Mouse (Mus musculus) liver, embryonic 16.5 days (tissue): ENCODE data around the gene Olfr884. TPM values are rescaled to one million over a fixed set of nuclear protein-coding genes. Genes with fewer than 3 reads are reported as not detected.

Source experiments
- ATAC-seq: fragments of 200-750 bp; cut with Nextera tagmentation; 2 replicates; pipeline ENCODE4 v1.8.0; 2017; ENCODE audit warnings: low read depth, mild to moderate bottlenecking, moderate number of reproducible peaks, moderate library complexity
- H3K27ac ChIP-seq: fragments of 300-500 bp; sonication (generic); 2 replicates; pipeline ENCODE4 v1.5.1; 2014; ENCODE audit warnings: mild to moderate bottlenecking, low read length
- H3K27me3 ChIP-seq: fragments of 300-500 bp; sonication (generic); 2 replicates; pipeline ENCODE4 v1.6.1; 2014; ENCODE audit warnings: low read depth, low read length, mixed read lengths; ENCODE audit not compliant: control insufficient read depth, insufficient read depth
- H3K36me3 ChIP-seq: fragments of 300-500 bp; sonication (generic); 2 replicates; pipeline ENCODE4 v1.6.1; 2014; ENCODE audit warnings: mild to moderate bottlenecking; ENCODE audit not compliant: control insufficient read depth, insufficient read depth
- H3K4me1 ChIP-seq: fragments of 300-500 bp; sonication (generic); 2 replicates; pipeline ENCODE4 v1.6.1; 2014; ENCODE audit warnings: low read depth, low read length, mixed read lengths; ENCODE audit not compliant: control insufficient read depth
- H3K4me2 ChIP-seq: fragments of 300-500 bp; sonication (generic); 2 replicates; pipeline ENCODE4 v1.6.1; 2014; ENCODE audit warnings: low read depth, low read length, mixed read lengths
- H3K4me3 ChIP-seq: fragments of 300-500 bp; sonication (generic); 2 replicates; pipeline ENCODE4 v1.5.1; 2014; ENCODE audit warnings: low read depth, mild to moderate bottlenecking, low read length
- H3K9ac ChIP-seq: fragments of 300-500 bp; sonication (generic); 2 replicates; pipeline ENCODE4 v1.6.1; 2014; ENCODE audit warnings: low read depth, low read length
- H3K9me3 ChIP-seq: fragments of 300-500 bp; sonication (generic); replicated peaks from 2 replicates; pipeline ENCODE4 v1.6.1; 2016; ENCODE audit warnings: low read length; ENCODE audit not compliant: control insufficient read depth
- WGBS: fragments of 180-500 bp; shearing (Covaris S2); extraction: QIAGEN DNeasy Blood & Tissue Kit; methylation state at CpG from one replicate; pipeline ENCODE4 v1.1.7; 2014; ENCODE audit not compliant: insufficient replicate concordance; 5-methylcytosine and 5-hydroxymethylcytosine counted together
- polyA plus RNA-seq: library from polyadenylated mRNA; unstranded; fragments of >200 nt; fragmentation: Nextera tagmentation; extraction: Ambion mirVana; gene quantifications from 2 replicates; pipeline ENCODE4 v1.2.1, GENCODE M21; 2015

Olfr884 gene
- not detected in 2 replicates for polyA plus RNA-seq

DNA sequence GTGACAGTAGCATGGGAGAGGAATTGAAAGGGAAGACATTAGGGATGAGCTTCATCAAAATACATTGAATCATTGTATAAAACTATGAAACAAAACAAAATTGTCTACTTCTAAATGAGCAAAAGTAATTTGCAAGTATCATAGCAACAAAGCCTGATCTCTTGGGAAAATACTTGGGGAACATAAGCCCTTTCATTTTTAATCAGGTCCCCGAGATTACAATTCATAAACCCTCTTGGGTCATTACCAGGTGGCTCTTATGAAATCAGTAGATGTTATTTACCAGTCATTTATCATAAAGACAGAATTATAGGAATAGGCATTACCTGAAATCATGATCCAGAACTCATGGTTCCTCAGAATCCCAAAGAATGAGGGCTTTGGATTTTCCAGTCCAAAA, at the start of gene Olfr884:
TSS of gene Olfr884 (plus strand) at position 301 of the 400 bp plus-strand sequence.
- Histone ChIP-seq H3K27me3 (no peaks in the 10 kb centered on the region), H3K36me3 (no peaks in the 10 kb centered on the region), H3K9me3 (no peaks in the 10 kb centered on the region), H3K4me2 (no peak within 1 kb of the TSS), H3K9ac (no peak within 1 kb of the TSS), H3K27ac (no peak within 1 kb of the TSS), H3K4me1 (no peaks in the 10 kb centered on the region), H3K4me3 (no peak within 1 kb of the TSS)
- WGBS, result 31% methylated on average over 1 of the region's 1 CpGs
- no peak for ATAC-seq

DNA sequence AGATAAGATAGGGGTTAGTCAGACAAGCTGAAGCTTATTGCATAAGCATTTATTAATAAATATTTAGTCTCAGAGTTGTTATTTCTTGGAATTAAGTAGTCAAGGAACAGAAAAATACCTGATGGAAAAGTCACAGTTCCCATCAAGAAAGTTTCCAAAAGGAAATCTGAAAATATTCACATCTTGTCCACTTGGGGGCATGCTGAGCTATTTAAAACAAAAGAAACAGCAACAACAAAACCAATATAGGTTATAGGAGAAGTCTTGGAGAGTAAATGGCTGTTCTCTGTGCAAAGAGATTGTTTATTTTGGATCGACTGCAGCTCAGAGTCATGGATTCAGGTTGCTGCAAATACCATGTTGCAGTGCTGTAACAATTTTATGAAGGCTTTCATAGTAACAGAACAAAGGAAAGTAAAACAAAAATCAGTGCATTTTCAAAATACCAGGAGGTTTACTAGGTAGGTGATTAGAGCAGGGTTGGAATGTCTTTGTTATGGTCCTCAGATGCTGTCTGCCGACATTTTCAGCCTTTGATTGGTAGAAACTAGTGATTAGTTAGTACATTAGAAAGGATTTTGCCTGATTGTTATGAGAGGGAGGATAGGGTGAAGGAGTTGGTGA, 47.7 kb upstream of the Olfr884 start:
- 26% methylated on average over 2 of the region's 2 CpGs for WGBS
- H3K4me2 ChIP-seq, result no peak overlapping the region
- H3K27me3 ChIP-seq, result no peaks in the 10 kb centered on the region
- H3K4me3 ChIP-seq, result no peak overlapping the region
- H3K36me3 ChIP-seq, result no peaks in the 10 kb centered on the region
- no peaks in the 10 kb centered on the region for H3K9me3 ChIP-seq
- H3K27ac ChIP-seq, result no peak overlapping the region
- H3K9ac ChIP-seq, result no peak overlapping the region
- H3K4me1 ChIP-seq, result no peaks in the 10 kb centered on the region
- no peak for ATAC-seq

- Histone ChIP-seq H3K4me3 (no peak overlapping the region), H3K27ac (no peak overlapping the region), H3K9me3 (no peaks in the 10 kb centered on the region), H3K9ac (no peak overlapping the region), H3K36me3 (no peaks in the 10 kb centered on the region), H3K4me1 (no peaks in the 10 kb centered on the region), H3K27me3 (no peaks in the 10 kb centered on the region), H3K4me2 (no peak overlapping the region)
- 30% methylated on average over 1 of the region's 1 CpGs for WGBS
- ATAC-seq, result no peak
Observed at GRCm38 (mm10) chr9:38000021-38000420, 46.3 kb upstream of the Olfr884 start.

DNA sequence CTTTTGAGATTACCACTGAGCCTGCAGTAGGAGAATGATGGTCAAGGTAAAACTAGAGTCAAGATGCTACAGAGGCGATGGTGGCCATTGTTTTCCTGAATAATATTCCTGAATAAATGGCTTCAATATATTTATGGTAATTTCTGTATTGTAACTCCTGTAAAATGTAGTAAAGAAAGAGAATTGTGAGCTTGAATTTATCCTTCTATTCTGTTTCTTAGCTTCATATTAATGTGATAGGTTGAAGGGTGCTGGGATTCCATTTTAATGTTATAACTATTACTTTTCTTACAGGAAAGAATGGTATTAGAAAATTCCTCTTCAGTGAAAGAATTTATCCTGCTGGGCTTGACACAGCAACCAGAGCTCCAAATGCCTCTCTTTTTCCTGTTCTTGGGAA, 20.8 kb upstream of the Olfr884 start, which contains the start of gene Olfr883:
TSS of gene Olfr883 (plus strand) at position 301 of the 400 bp plus-strand sequence.
- Histone ChIP-seq H3K4me3 (no peak within 1 kb of the TSS), H3K27ac (no peak within 1 kb of the TSS), H3K36me3 (no peaks in the 10 kb centered on the region), H3K4me2 (no peak within 1 kb of the TSS), H3K4me1 (no peaks in the 10 kb centered on the region), H3K9ac (no peak within 1 kb of the TSS), H3K27me3 (no peaks in the 10 kb centered on the region), H3K9me3 (no peaks in the 10 kb centered on the region)
- 46% methylated on average over 1 of the region's 1 CpGs for WGBS
- ATAC-seq, result no peak

DNA sequence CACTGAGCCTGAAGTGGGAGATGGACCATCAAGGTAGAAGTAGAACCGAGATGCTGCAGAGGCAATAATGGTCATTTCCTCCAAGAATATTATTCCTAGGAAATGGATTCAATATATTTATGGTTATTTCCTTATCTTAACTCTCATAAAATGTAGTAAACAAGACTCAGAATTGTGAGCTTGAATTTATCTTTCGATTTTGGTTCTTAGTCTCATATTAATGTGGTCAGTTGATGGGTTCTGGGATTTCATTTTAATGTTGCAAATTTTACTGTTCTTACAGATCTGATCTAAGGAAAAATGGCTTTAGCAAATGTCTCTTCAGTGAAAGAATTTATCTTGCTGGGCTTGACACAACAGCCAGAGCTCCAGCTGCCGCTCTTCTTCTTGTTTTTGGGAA, 14.7 kb downstream of the Olfr884 start, which contains the start of gene Olfr885:
TSS of gene Olfr885 (plus strand) at position 301 of the 400 bp plus-strand sequence.
- no peaks in the 10 kb centered on the region for H3K4me1 ChIP-seq
- no peak for ATAC-seq
- no peak within 1 kb of the TSS for H3K9ac ChIP-seq
- no peaks in the 10 kb centered on the region for H3K9me3 ChIP-seq
- H3K27me3 ChIP-seq, result no peaks in the 10 kb centered on the region
- H3K36me3 ChIP-seq, result no peaks in the 10 kb centered on the region
- no peak within 1 kb of the TSS for H3K4me3 ChIP-seq
- H3K4me2 ChIP-seq, result no peak within 1 kb of the TSS
- WGBS, result 57% methylated on average over 3 of the region's 3 CpGs
- H3K27ac ChIP-seq, result no peak within 1 kb of the TSS

GRCm38 (mm10) chr9:38083772-38084171, 37.4 kb downstream of the Olfr884 start, which contains the start of gene Olfr887:
Olfr887 (plus strand) TSS chr9:38084072.
- Histone ChIP-seq H3K4me2 (no peak within 1 kb of the TSS), H3K27me3 (no peaks in the 10 kb centered on the region)
- 59% methylated on average over 1 of the region's 1 CpGs for WGBS

More at GRCm38 (mm10) chr9:38083772-38084171, 37.4 kb downstream of the Olfr884 start, which contains the start of gene Olfr887:
- ATAC-seq, result no peak
- H3K4me1 ChIP-seq, result no peaks in the 10 kb centered on the region
- H3K27ac ChIP-seq, result no peak within 1 kb of the TSS
- H3K36me3 ChIP-seq, result no peaks in the 10 kb centered on the region
- H3K9ac ChIP-seq, result no peak within 1 kb of the TSS
- no peaks in the 10 kb centered on the region for H3K9me3 ChIP-seq
- no peak within 1 kb of the TSS for H3K4me3 ChIP-seq

Other genes with a start within 250 kb of the Olfr884 start
- gene Olfr876, start 243.5 kb upstream of the Olfr884 start, polyA plus RNA-seq, result not detected in 2 replicates
- gene Olfr877, start 192.3 kb upstream of the Olfr884 start, polyA plus RNA-seq, result not detected in 2 replicates
- gene Olfr145, start 149.8 kb upstream of the Olfr884 start, polyA plus RNA-seq, result not detected in 2 replicates
- gene Olfr878, start 128.7 kb upstream of the Olfr884 start, polyA plus RNA-seq, result not detected in 2 replicates
- gene Olfr881, start 54.7 kb upstream of the Olfr884 start, polyA plus RNA-seq, result not detected in 2 replicates
- not detected in 2 replicates for gene Olfr883, start 20.7 kb upstream of the Olfr884 start, polyA plus RNA-seq
- not detected in 2 replicates for gene Olfr885, start 14.8 kb downstream of the Olfr884 start, polyA plus RNA-seq
- gene Olfr887, start 37.5 kb downstream of the Olfr884 start, polyA plus RNA-seq, result not detected in 2 replicates
- not detected in 2 replicates for gene Olfr888, start 61.6 kb downstream of the Olfr884 start, polyA plus RNA-seq
- 0.06 and 0.12 TPM in 2 replicates for gene Olfr889, start 68.6 kb downstream of the Olfr884 start, polyA plus RNA-seq
- gene Olfr890, start 96.0 kb downstream of the Olfr884 start, polyA plus RNA-seq, result not detected in 2 replicates
- not detected in 2 replicates for gene Olfr891, start 134.3 kb downstream of the Olfr884 start, polyA plus RNA-seq
- not detected in 2 replicates for gene Olfr893, start 161.8 kb downstream of the Olfr884 start, polyA plus RNA-seq
- not detected in 2 replicates for gene Olfr894, start 171.5 kb downstream of the Olfr884 start, polyA plus RNA-seq
- gene Olfr143, start 206.2 kb downstream of the Olfr884 start, polyA plus RNA-seq, result not detected in 2 replicates
- not detected in 2 replicates for gene Olfr895, start 221.3 kb downstream of the Olfr884 start, polyA plus RNA-seq
- gene Olfr896-ps1, start 244.6 kb downstream of the Olfr884 start, polyA plus RNA-seq, result not detected in 2 replicates